Mouse (Mus musculus) forebrain, postnatal 0 days (tissue): ENCODE measurements around the gene Ambn. TPM values are rescaled to one million over a fixed set of nuclear protein-coding genes. Genes with fewer than 3 reads are reported as not detected.
"Not testable (repeated sequence)": the region's sequence is repeated elsewhere in the genome, so short reads cannot be mapped to it uniquely, and the experiment has no call there.

ENCODE experiments used
- ATAC-seq: fragments of 200-750 bp; cut with Nextera tagmentation; 2 replicates; pipeline ENCODE4 v1.8.0; 2017; ENCODE audit warnings: mild to moderate bottlenecking, moderate library complexity
- DNase-seq: peaks from one replicate; pipeline ENCODE4 v3.0.0-alpha.2; 2015
- H3K27ac ChIP-seq: fragments of 300-500 bp; sonication (generic); 2 replicates; pipeline ENCODE4 v1.5.1; 2014; ENCODE audit warnings: low read depth, mild to moderate bottlenecking, antibody characterized with exemption, low read length, moderate library complexity, mixed read lengths
- H3K27me3 ChIP-seq: fragments of 300-500 bp; sonication (generic); 2 replicates; pipeline ENCODE4 v1.6.1; 2014; ENCODE audit warnings: mild to moderate bottlenecking, low read length, mixed read lengths; ENCODE audit not compliant: insufficient read depth
- H3K36me3 ChIP-seq: fragments of 300-500 bp; sonication (generic); 2 replicates; pipeline ENCODE4 v1.6.1; 2014; ENCODE audit warnings: mild to moderate bottlenecking, moderate library complexity; ENCODE audit not compliant: insufficient read depth
- H3K4me1 ChIP-seq: fragments of 300-500 bp; sonication (generic); 2 replicates; pipeline ENCODE4 v1.6.1; 2014; ENCODE audit warnings: antibody characterized with exemption; ENCODE audit not compliant: insufficient read depth
- H3K4me2 ChIP-seq: fragments of 300-500 bp; sonication (generic); 2 replicates; pipeline ENCODE4 v1.6.1; 2014; ENCODE audit warnings: low read depth, mild to moderate bottlenecking, moderate library complexity
- H3K4me3 ChIP-seq: fragments of 300-500 bp; sonication (generic); 2 replicates; pipeline ENCODE4 v1.5.1; 2014; ENCODE audit warnings: low read depth, low read length, mixed read lengths
- H3K9ac ChIP-seq: fragments of 300-500 bp; sonication (generic); 2 replicates; pipeline ENCODE4 v1.6.1; 2014; ENCODE audit warnings: mild to moderate bottlenecking
- H3K9me3 ChIP-seq: fragments of 300-500 bp; sonication (generic); 2 replicates; pipeline ENCODE4 v1.6.1; 2016; ENCODE audit warnings: low read length
- CTCF ChIP-seq: sonication (generic); IDR thresholded peaks from 2 replicates; pipeline ENCODE4 v1.5.1; 2016; ENCODE audit warnings: antibody characterized with exemption, control low read depth, low read depth
- WGBS: fragments of 180-500 bp; shearing (Covaris S2); extraction: QIAGEN DNeasy Blood & Tissue Kit; methylation state at CpG from one replicate; pipeline ENCODE4 v1.1.7; 2014; 5-methylcytosine and 5-hydroxymethylcytosine counted together
- polyA plus RNA-seq: library from polyadenylated mRNA; unstranded; fragments of >200 nt; fragmentation: Nextera tagmentation; extraction: Ambion mirVana; gene quantifications from 2 replicates; pipeline ENCODE4 v1.2.1, GENCODE M21; 2015
- total RNA-seq: library from RNA; depleted of rRNA; stranded (reverse); fragments of >200 nt; gene quantifications from 2 replicates; pipeline ENCODE4 v1.2.3, GENCODE M21; 2014; rRNA removed

Gene Ambn
- total RNA-seq (not detected in 2 replicates), polyA plus RNA-seq (not detected in 2 replicates)

DNA sequence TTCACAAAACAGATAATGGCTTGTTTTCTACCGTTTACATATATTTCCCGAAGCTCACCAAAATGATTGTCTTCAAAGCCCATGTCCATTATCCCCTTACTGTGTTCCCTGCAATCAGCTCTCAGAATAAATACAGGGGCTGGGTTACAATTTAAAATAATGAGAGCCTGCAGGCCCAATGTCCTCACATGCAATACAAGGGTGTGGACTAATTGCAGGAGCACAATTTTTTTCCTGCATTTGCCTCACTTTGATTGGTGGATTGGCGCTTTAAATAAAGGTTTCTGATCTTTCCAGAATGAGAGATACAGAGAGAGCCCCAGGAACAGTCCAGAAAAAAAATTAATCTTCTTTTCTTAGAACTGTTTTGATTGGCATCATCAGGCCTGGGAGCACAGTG is at the start of gene Ambn:
Gene Ambn, plus strand, starts transcription at position 301 of the 400 bp plus-strand sequence.
- Histone ChIP-seq H3K4me2 (no peak within 1 kb of the TSS), H3K4me1 (no peaks in the 10 kb centered on the region), H3K9ac (no peak within 1 kb of the TSS), H3K27ac (no peak within 1 kb of the TSS), H3K36me3 (no peaks in the 10 kb centered on the region), H3K9me3 (no peaks in the 10 kb centered on the region), H3K27me3 (no peaks in the 10 kb centered on the region), H3K4me3 (no peak within 1 kb of the TSS)
- ATAC-seq (no peak), DNase-seq (no peak)
- no peak for TF ChIP-seq CTCF
- WGBS: 71% methylated on average over 3 of the region's 3 CpGs

DNA sequence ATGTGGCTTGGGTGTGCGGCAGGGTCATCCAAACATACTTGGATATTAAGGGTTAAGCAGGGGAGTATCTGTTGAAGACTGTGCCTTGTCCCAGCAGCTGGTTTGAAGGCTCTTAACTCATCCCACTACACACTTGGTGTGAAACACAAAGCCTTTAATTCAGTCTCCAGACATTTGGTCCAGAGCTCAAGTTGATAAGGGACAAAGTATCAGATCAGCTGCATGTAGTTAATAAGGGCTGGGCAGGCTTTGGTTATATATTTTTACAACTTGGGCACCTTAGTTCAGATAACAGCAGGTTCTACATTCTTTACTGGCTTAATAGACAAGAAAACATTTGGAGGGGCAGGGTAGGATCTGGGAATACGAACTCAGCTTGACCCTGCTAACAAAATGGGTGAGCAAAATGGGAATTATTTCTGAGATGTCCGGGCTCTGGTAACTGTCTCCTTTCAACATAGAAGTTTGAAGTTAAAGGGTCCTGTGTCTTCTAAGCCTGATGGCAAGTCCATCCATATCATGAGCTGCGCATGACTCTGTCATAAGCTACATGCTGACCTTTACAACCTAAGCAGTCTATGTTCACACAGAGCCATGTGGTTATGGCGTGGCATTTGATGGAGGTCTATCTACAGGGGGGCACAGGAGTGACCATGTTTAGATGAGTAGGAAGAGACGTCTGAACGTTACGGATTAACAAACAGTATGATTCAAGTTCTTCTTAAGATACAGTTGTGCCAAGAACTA is 35.3 kb upstream of the Ambn start:
- Histone ChIP-seq H3K4me1 (no peaks in the 10 kb centered on the region), H3K36me3 (no peaks in the 10 kb centered on the region), H3K9me3 (no peaks in the 10 kb centered on the region), H3K27ac (no peak overlapping the region), H3K27me3 (no peaks in the 10 kb centered on the region), H3K9ac (no peak overlapping the region), H3K4me2 (no peak overlapping the region), H3K4me3 (no peak overlapping the region)
- DNase-seq (no peak), ATAC-seq (no peak)
- no peak for TF ChIP-seq CTCF
- 91% methylated on average over 8 of the region's 8 CpGs for WGBS

DNA sequence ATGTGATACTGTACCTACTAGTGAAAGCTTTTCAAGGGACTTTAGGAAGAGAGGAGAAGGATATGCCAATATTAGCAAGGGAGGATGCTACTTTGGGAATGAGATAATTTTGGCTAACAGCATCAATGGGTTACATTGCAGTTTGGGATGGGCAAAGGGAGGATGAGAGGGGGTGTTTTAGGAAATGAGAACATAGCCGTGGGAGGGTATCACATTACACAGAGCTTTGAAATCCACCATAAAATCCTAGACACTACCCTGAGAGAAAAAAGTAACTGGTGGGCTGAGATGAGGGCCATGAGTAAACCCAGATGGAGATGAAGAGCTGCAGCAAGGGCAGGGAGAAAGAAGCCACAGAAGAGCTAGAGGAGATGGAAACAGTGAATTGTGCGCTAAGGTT is 30.9 kb upstream of the Ambn start:
- not testable (repeated sequence) for H3K4me3 ChIP-seq, H3K9me3 ChIP-seq, H3K27ac ChIP-seq, H3K4me2 ChIP-seq, ATAC-seq, H3K27me3 ChIP-seq, H3K9ac ChIP-seq, DNase-seq, H3K36me3 ChIP-seq, H3K4me1 ChIP-seq
- WGBS: 82% methylated on average over 2 of the region's 2 CpGs

DNA sequence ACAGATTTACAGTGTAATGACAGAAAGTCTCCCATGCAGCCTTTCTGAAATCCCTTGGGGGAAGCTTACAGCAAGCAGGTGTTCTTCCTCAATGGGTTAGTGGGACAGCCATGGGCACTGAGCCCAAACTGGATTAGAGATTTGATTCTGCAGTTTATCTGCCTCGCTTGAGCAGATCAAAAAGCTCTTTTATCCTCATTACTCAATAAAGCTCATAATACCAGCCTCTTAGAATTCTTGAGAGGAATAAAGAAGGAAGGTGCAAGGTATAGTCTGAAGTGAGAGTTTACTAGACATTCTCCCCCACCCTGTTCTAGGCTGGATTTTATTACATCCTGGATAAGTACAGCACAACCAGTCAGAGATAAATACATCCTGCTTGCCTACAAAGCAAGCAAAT is 29.0 kb upstream of the Ambn start:
- DNase-seq (no peak), ATAC-seq (no peak)
- no peak overlapping the region for H3K4me3 ChIP-seq
- no peak for TF ChIP-seq CTCF
- 16% methylated on average over 1 of the region's 1 CpGs for WGBS
- H3K36me3 ChIP-seq: no peaks in the 10 kb centered on the region
- no peak overlapping the region for H3K27ac ChIP-seq
- no peaks in the 10 kb centered on the region for H3K4me1 ChIP-seq
- no peaks in the 10 kb centered on the region for H3K9me3 ChIP-seq
- H3K4me2 ChIP-seq: no peak overlapping the region
- no peaks in the 10 kb centered on the region for H3K27me3 ChIP-seq
- H3K9ac ChIP-seq: no peak overlapping the region

DNA sequence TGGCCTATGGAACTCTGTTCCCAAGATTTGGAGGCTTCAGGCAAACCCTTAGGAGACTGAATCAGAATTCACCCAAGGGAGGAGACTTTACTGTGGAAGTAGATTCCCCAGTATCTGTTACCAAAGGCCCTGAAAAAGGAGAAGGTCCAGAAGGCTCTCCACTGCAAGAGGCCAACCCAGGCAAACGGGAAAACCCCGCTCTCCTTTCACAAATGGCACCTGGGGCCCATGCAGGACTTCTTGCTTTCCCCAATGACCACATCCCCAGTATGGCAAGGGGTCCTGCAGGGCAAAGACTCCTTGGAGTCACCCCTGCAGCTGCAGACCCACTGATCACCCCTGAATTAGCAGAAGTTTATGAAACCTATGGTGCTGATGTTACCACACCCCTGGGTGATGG is 11.7 kb downstream of the Ambn start:
- no peak for TF ChIP-seq CTCF
- H3K27me3 ChIP-seq: no peaks in the 10 kb centered on the region
- H3K9me3 ChIP-seq: no peaks in the 10 kb centered on the region
- WGBS: 96% methylated on average over 2 of the region's 2 CpGs
- H3K27ac ChIP-seq: no peak overlapping the region
- H3K4me3 ChIP-seq: no peak overlapping the region
- DNase-seq (no peak), ATAC-seq (no peak)
- H3K4me1 ChIP-seq: no peaks in the 10 kb centered on the region
- no peaks in the 10 kb centered on the region for H3K36me3 ChIP-seq
- H3K9ac ChIP-seq: no peak overlapping the region
- H3K4me2 ChIP-seq: no peak overlapping the region

DNA sequence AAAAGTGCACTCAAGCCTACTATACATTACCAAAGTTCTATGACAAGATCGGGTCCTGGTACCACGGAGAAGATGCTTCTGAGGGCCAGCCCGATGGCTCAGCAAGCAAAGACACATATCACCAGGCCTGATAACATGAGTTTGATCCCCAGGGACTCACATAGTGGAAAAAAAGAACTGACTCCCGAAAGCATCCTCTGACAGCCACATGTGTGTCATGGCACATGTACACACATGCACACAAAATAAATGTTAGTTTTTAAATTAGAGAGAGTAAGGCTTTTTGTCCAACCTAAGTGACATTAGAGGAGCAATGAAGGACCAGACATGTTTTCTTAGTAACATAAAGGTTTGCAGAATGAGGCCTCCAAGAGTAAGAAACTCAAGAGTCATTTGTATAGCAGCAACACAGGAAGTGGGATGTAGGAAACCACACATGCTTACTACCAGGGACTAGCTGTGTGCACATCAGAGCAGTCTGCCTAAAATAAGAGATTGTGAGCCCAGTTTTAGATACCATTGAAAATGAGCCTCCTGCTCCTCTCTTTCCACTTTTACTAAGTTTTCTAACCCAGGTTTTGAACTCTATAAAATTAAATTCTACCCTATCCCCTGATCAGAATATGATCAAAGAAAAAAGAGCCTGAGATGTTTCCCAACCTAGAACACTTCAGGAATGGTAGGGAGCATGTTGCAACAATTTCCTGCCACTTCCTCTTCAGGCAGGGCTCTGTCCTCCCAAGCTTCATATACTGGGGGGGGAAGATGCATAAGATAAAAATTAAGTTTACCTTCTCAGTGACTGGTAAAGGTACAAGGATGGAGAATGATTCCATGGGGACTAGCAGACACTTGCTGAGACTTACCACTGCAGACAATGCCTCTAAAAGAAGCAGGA is 13.3 kb downstream of the Ambn start:
- H3K36me3 ChIP-seq: no peaks in the 10 kb centered on the region
- H3K4me2 ChIP-seq: no peak overlapping the region
- TF ChIP-seq CTCF: no peak
- no peak overlapping the region for H3K4me3 ChIP-seq
- no peaks in the 10 kb centered on the region for H3K4me1 ChIP-seq
- H3K9me3 ChIP-seq: no peaks in the 10 kb centered on the region
- no peaks in the 10 kb centered on the region for H3K27me3 ChIP-seq
- no peak overlapping the region for H3K27ac ChIP-seq
- H3K9ac ChIP-seq: no peak overlapping the region
- DNase-seq: no peak
- no peak for ATAC-seq
- WGBS: 91% methylated on average over 4 of the region's 4 CpGs

DNA sequence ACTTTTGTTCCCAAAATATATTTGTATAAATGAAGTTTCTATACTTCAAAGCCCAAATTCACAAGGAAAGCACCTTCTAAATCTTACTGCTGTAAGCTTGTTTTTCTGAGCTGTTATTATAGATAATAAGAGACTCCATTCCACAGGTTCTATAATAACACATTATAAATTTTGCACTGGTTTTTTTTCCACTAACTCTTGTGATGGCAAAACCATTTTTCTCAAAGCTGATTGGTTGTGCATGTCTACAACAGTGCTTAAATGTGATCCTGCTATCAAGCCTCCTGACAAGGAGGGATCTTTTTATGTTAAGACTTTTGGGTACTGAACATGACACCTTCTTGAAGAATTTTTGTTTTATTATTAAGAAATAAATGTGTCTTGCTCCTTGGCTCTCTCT is 31.9 kb downstream of the Ambn start, which contains the start of gene Enam:
Gene Enam, plus strand, starts transcription at position 301 of the 400 bp plus-strand sequence.
- H3K27ac ChIP-seq: no peak within 1 kb of the TSS
- H3K4me1 ChIP-seq: no peaks in the 10 kb centered on the region
- no peak within 1 kb of the TSS for H3K4me3 ChIP-seq
- H3K9me3 ChIP-seq: no peaks in the 10 kb centered on the region
- DNase-seq (no peak), ATAC-seq (no peak)
- H3K27me3 ChIP-seq: no peaks in the 10 kb centered on the region
- no peaks in the 10 kb centered on the region for H3K36me3 ChIP-seq
- H3K4me2 ChIP-seq: no peak within 1 kb of the TSS
- no peak for TF ChIP-seq CTCF
- H3K9ac ChIP-seq: no peak within 1 kb of the TSS
